Mouse (Mus musculus): ENCODE results near the gene Tmco5.

Tmco5 gene

GRCm38 (mm10) chr2:116878391-116878790 is at the start of gene Tmco5:
TSS of gene Tmco5 (plus strand) at chr2:116878691.
- no peak for DNase-seq (ENCODE audit: low spot score in 2 of 2)

GRCm38 (mm10) chr2:116831863-116832262 is 46.6 kb upstream of the Tmco5 start:
- DNase-seq (ENCODE audit: low spot score in 2 of 2): no peak

GRCm38 (mm10) chr2:116837829-116838228 is 40.7 kb upstream of the Tmco5 start:
- DNase-seq (ENCODE audit: low spot score in 2 of 2): no peak

- DNase-seq (ENCODE audit: low spot score in 2 of 2): no peak
Measured at GRCm38 (mm10) chr2:116838538-116839197, 39.8 kb upstream of the Tmco5 start.

GRCm38 (mm10) chr2:116849980-116850636 is 28.4 kb upstream of the Tmco5 start:
- DNase-seq (ENCODE audit: low spot score in 2 of 2): no peak

GRCm38 (mm10) chr2:116851356-116851755 is 27.1 kb upstream of the Tmco5 start:
- no peak for DNase-seq (ENCODE audit: low spot score in 2 of 2)

- no peak for DNase-seq (ENCODE audit: low spot score in 2 of 2)
Measured at GRCm38 (mm10) chr2:116852249-116852648, 26.2 kb upstream of the Tmco5 start.

- no peak for DNase-seq (ENCODE audit: low spot score in 2 of 2)
Measured at GRCm38 (mm10) chr2:116858703-116859102, 19.8 kb upstream of the Tmco5 start.

- DNase-seq (ENCODE audit: low spot score in 2 of 2): no peak
Measured at GRCm38 (mm10) chr2:116876955-116877615, 1.4 kb upstream of the Tmco5 start.

- no peak for DNase-seq (ENCODE audit: low spot score in 2 of 2)
Measured at GRCm38 (mm10) chr2:116879730-116880129, 1.2 kb downstream of the Tmco5 start.

- DNase-seq (ENCODE audit: low spot score in 2 of 2): no peak
Measured at GRCm38 (mm10) chr2:116893316-116893987, 15.0 kb downstream of the Tmco5 start.

GRCm38 (mm10) chr2:116893988-116894363 is 15.5 kb downstream of the Tmco5 start:
- no peak for DNase-seq (ENCODE audit: low spot score in 2 of 2)

GRCm38 (mm10) chr2:116899615-116900272 is 21.3 kb downstream of the Tmco5 start:
- DNase-seq (ENCODE audit: low spot score in 2 of 2): peak; percentile 66 to 92

GRCm38 (mm10) chr2:116900273-116900843 is 21.9 kb downstream of the Tmco5 start:
- no peak for DNase-seq (ENCODE audit: low spot score in 2 of 2)

- no peak for DNase-seq (ENCODE audit: low spot score in 2 of 2)
Measured at GRCm38 (mm10) chr2:116908268-116908667, 29.8 kb downstream of the Tmco5 start.

GRCm38 (mm10) chr2:116912334-116913070 is 34.0 kb downstream of the Tmco5 start:
- DNase-seq (ENCODE audit: low spot score in 2 of 2): no peak

- DNase-seq (ENCODE audit: low spot score in 2 of 2): no peak
Measured at GRCm38 (mm10) chr2:116913677-116914405, 35.4 kb downstream of the Tmco5 start.

GRCm38 (mm10) chr2:116914636-116915035 is 36.1 kb downstream of the Tmco5 start:
- DNase-seq (ENCODE audit: low spot score in 2 of 2): no peak

- DNase-seq (ENCODE audit: low spot score in 2 of 2): no peak
Measured at GRCm38 (mm10) chr2:116918598-116918997, 40.1 kb downstream of the Tmco5 start.
